Mouse (Mus musculus) kidney, adult 2 months (tissue): ENCODE results near the gene Exd2.

Experiments used
- CTCF ChIP-seq: fragments of 200-500 bp; conservative IDR thresholded peaks from 2 replicates; pipeline ENCODE4 v1.5.1; 2011; ENCODE audit warnings: low read depth, mild to moderate bottlenecking, control low read depth, low read length, moderate library complexity, mixed read lengths; ENCODE audit not compliant: insufficient read depth, insufficient read length
- POLR2A ChIP-seq: fragments of 200-500 bp; IDR thresholded peaks from one replicate; pipeline ENCODE4 v1.6.1; 2011; ENCODE audit warnings: low read depth, low read length, control low read depth

DNA sequence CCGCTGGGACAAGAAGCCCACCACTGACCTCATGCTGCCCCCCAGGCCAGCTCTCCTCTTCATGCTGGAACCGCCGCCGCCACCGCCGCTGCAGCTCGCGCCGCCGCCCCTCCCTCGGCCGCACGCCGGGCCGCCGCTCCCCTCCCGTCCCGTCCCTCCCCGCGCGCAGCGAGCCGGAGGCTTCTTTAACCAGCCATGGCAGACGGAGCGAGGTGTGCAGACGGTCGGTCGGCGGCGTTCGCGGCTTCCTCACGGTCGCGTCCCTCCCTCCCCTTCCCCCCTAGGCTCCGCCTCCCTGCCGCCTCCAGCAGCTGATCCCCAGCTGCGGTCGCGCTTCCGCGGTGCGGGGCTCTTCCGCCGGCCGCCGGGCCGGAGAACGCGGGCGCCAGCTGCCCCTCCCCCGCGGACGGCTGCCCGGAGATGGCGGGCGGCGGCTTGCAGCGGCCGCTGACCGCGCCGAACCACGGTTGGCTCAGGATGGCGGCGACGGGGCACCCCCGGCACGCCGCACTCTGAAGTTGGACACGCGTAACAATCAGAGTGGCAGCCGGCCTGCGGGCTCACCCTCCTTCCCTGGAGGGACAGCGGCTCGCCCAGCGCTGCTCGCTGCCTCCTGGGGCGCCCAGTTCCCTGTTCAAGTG is 26.4 kb upstream of the Exd2 start, which contains the start of gene Dcaf5:
- TF ChIP-seq CTCF = no peak
- peak; percentile 73 for TF ChIP-seq POLR2A
